Mouse (Mus musculus) CH12.LX (cell line): ENCODE data around the gene Tubg1. TPM values are rescaled to one million over a fixed set of nuclear protein-coding genes. Genes with fewer than 3 reads are reported as not detected.
A peak's percentile ranks its signal among the peaks of the same experiment; 100 is the strongest.

ENCODE experiments used
- DNase-seq: peaks from one replicate; pipeline ENCODE4 v3.0.0-alpha.2; 2013; ENCODE audit errors: extremely low read depth
- H3K27ac ChIP-seq: 2 replicates; pipeline ENCODE4 v1.5.1; 2012; ENCODE audit warnings: low read depth, mild to moderate bottlenecking, control low read depth, moderate library complexity; ENCODE audit not compliant: insufficient read depth
- H3K27me3 ChIP-seq: replicated peaks from 2 replicates; pipeline ENCODE3; 2012; ENCODE audit warnings: inconsistent platforms
- H3K36me3 ChIP-seq, 2 experiments: replicated peaks in 1 of 2; 2 replicates each; pipeline versions ENCODE3 to v1.6.1; 2012; ENCODE audit warnings: inconsistent platforms in 1 of 2, low read length in 1 of 2, mild to moderate bottlenecking in 1 of 2, mixed read lengths in 1 of 2, moderate library complexity in 1 of 2; ENCODE audit not compliant: control insufficient read depth in 1 of 2, insufficient read depth in 1 of 2
- H3K4me1 ChIP-seq, 2 experiments: 2 replicates each; pipeline ENCODE4 v1.6.1; 2012; ENCODE audit warnings: inconsistent platforms in 1 of 2, moderate library complexity in 1 of 2; ENCODE audit not compliant: insufficient read depth in 2 of 2, control insufficient read depth in 1 of 2
- H3K4me2 ChIP-seq: 2 replicates; pipeline ENCODE4 v1.6.1; 2012; ENCODE audit warnings: low read depth, mild to moderate bottlenecking, control low read depth; ENCODE audit not compliant: poor library complexity, insufficient read depth, severe bottlenecking
- H3K4me3 ChIP-seq, 3 experiments: fragments of 150-350 bp in 1 of 3; sonication (generic) in 1 of 3; replicated peaks in 1 of 3; 2 replicates each; pipeline versions ENCODE3 to v1.5.1; 2011 to 2012; ENCODE audit warnings: low read depth in 2 of 3, low read length in 2 of 3, mild to moderate bottlenecking in 2 of 3, moderate library complexity in 2 of 3, control low read depth in 1 of 3, improper control_type of control experiment in 1 of 3, inconsistent platforms in 1 of 3, mixed read lengths in 1 of 3; ENCODE audit not compliant: poor library complexity in 1 of 3
- H3K79me2 ChIP-seq: replicated peaks from 2 replicates; pipeline ENCODE4 v1.6.1; 2012; ENCODE audit warnings: mild to moderate bottlenecking, moderate library complexity; ENCODE audit not compliant: control insufficient read depth, poor library complexity, insufficient read depth, severe bottlenecking; ENCODE audit errors: extremely low read depth
- H3K9ac ChIP-seq: 2 replicates; pipeline ENCODE4 v1.6.1; 2012; ENCODE audit warnings: low read depth, mild to moderate bottlenecking, control low read depth, moderate library complexity; ENCODE audit not compliant: insufficient read depth
- H3K9me3 ChIP-seq: replicated peaks from 2 replicates; pipeline ENCODE3; 2012; ENCODE audit warnings: low read length, inconsistent platforms, mixed read lengths
- CHD1 ChIP-seq: IDR thresholded peaks from 2 replicates; pipeline ENCODE4 v1.6.1; 2012; ENCODE audit warnings: low read depth, low read length, improper control_type of control experiment, inconsistent platforms
- CHD2 ChIP-seq: IDR thresholded peaks from 2 replicates; pipeline ENCODE4 v1.6.1; 2011; ENCODE audit warnings: low read length, improper control_type of control experiment
- CTCF ChIP-seq, 2 experiments: IDR thresholded peaks in 1 of 2; conservative IDR thresholded peaks in 1 of 2; 2 replicates each; pipeline ENCODE4 v1.5.1; 2011 to 2012; ENCODE audit warnings: low read depth in 2 of 2, low read length in 2 of 2, improper control_type of control experiment in 1 of 2, inconsistent platforms in 1 of 2, mild to moderate bottlenecking in 1 of 2, moderate library complexity in 1 of 2
- E2F4 ChIP-seq: IDR thresholded peaks from 2 replicates; pipeline ENCODE4 v1.6.1; 2011; ENCODE audit warnings: low read depth, low read length, improper control_type of control experiment; ENCODE audit not compliant: insufficient replicate concordance
- ELF1 ChIP-seq: IDR thresholded peaks from 2 replicates; pipeline ENCODE4 v1.6.1; 2014; ENCODE audit warnings: low read depth, mild to moderate bottlenecking, inconsistent platforms, low read length, improper control_type of control experiment
- EP300 ChIP-seq: IDR thresholded peaks from 2 replicates; pipeline ENCODE4 v1.6.1; 2011; ENCODE audit warnings: low read length, improper control_type of control experiment
- ETS1 ChIP-seq: conservative IDR thresholded peaks from 2 replicates; pipeline ENCODE4 v1.6.1; 2012; ENCODE audit warnings: low read depth, mild to moderate bottlenecking, inconsistent platforms, low read length, improper control_type of control experiment, moderate library complexity
- HCFC1 ChIP-seq: IDR thresholded peaks from 2 replicates; pipeline ENCODE4 v1.6.1; 2012; ENCODE audit warnings: low read depth, mild to moderate bottlenecking, inconsistent platforms, low read length, improper control_type of control experiment
- JUND ChIP-seq: conservative IDR thresholded peaks from 2 replicates; pipeline ENCODE4 v1.6.1; 2011; ENCODE audit warnings: low read depth, low read length, improper control_type of control experiment
- KAT2A ChIP-seq: IDR thresholded peaks from 2 replicates; pipeline ENCODE4 v1.6.1; 2012; ENCODE audit warnings: low read length, improper control_type of control experiment, inconsistent platforms; ENCODE audit not compliant: insufficient replicate concordance
- MAFK ChIP-seq: IDR thresholded peaks from 2 replicates; pipeline ENCODE4 v1.6.1; 2011; ENCODE audit warnings: low read length, improper control_type of control experiment; ENCODE audit not compliant: insufficient replicate concordance
- MAX ChIP-seq: IDR thresholded peaks from 2 replicates; pipeline ENCODE4 v1.6.1; 2011; ENCODE audit warnings: low read length, improper control_type of control experiment
- MAZ ChIP-seq: IDR thresholded peaks from 2 replicates; pipeline ENCODE4 v1.6.1; 2012; ENCODE audit warnings: low read depth, mild to moderate bottlenecking, inconsistent platforms, low read length, improper control_type of control experiment, moderate library complexity
- MEF2A ChIP-seq: IDR thresholded peaks from 2 replicates; pipeline ENCODE4 v1.6.1; 2014; ENCODE audit warnings: low read depth, mild to moderate bottlenecking, inconsistent platforms, low read length, improper control_type of control experiment, borderline replicate concordance
- MXI1 ChIP-seq: IDR thresholded peaks from 2 replicates; pipeline ENCODE4 v1.6.1; 2011; ENCODE audit warnings: mild to moderate bottlenecking, low read depth, low read length, improper control_type of control experiment
- MYC ChIP-seq: IDR thresholded peaks from 2 replicates; pipeline ENCODE4 v1.6.1; 2011; ENCODE audit warnings: low read depth, mild to moderate bottlenecking, improper control_type of control experiment, low read length
- NELFE ChIP-seq: IDR thresholded peaks from 2 replicates; pipeline ENCODE4 v1.6.1; 2011; ENCODE audit warnings: low read depth, low read length, improper control_type of control experiment
- NRF1 ChIP-seq: IDR thresholded peaks from 2 replicates; pipeline ENCODE4 v1.6.1; 2014; ENCODE audit warnings: low read depth, mild to moderate bottlenecking, inconsistent platforms, low read length, improper control_type of control experiment, moderate library complexity
- PAX5 ChIP-seq: IDR thresholded peaks from 2 replicates; pipeline ENCODE4 v1.6.1; 2012; ENCODE audit warnings: low read length, inconsistent platforms, mixed read lengths
- POLR2A ChIP-seq: IDR thresholded peaks from 2 replicates; pipeline ENCODE4 v1.6.1; 2011; ENCODE audit warnings: low read depth, mild to moderate bottlenecking, improper control_type of control experiment, low read length
- POLR2AphosphoS2 ChIP-seq: IDR thresholded peaks from 2 replicates; pipeline ENCODE4 v1.6.1; 2011; ENCODE audit warnings: low read depth, low read length, improper control_type of control experiment
- RAD21 ChIP-seq: IDR thresholded peaks from 2 replicates; pipeline ENCODE4 v1.6.1; 2011; ENCODE audit warnings: low read depth, mild to moderate bottlenecking, low read length, improper control_type of control experiment, moderate library complexity
- RCOR1 ChIP-seq: conservative IDR thresholded peaks from 2 replicates; pipeline ENCODE4 v1.6.1; 2012; ENCODE audit warnings: low read depth, mild to moderate bottlenecking, inconsistent platforms, low read length, improper control_type of control experiment
- SIN3A ChIP-seq: IDR thresholded peaks from 2 replicates; pipeline ENCODE4 v1.6.1; 2012; ENCODE audit warnings: low read length, improper control_type of control experiment, inconsistent platforms
- SMC3 ChIP-seq: IDR thresholded peaks from 2 replicates; pipeline ENCODE4 v1.6.1; 2011; ENCODE audit warnings: low read depth, low read length, improper control_type of control experiment
- TBP ChIP-seq: conservative IDR thresholded peaks from 2 replicates; pipeline ENCODE4 v1.6.1; 2011; ENCODE audit warnings: low read depth, low read length, improper control_type of control experiment
- TCF12 ChIP-seq: IDR thresholded peaks from 2 replicates; pipeline ENCODE4 v1.6.1; 2014; ENCODE audit warnings: low read depth, mild to moderate bottlenecking, inconsistent platforms, low read length, improper control_type of control experiment
- USF1 ChIP-seq: IDR thresholded peaks from 2 replicates; pipeline ENCODE4 v1.6.1; 2014; ENCODE audit warnings: low read depth, mild to moderate bottlenecking, inconsistent platforms, low read length, improper control_type of control experiment
- ZMIZ1 ChIP-seq: IDR thresholded peaks from 2 replicates; pipeline ENCODE4 v1.6.1; 2012; ENCODE audit warnings: low read depth, mild to moderate bottlenecking, inconsistent platforms, low read length, improper control_type of control experiment
- ZNF384 ChIP-seq: IDR thresholded peaks from 2 replicates; pipeline ENCODE4 v1.6.1; 2012; ENCODE audit warnings: low read depth, low read length, improper control_type of control experiment, inconsistent platforms
- dilution Hi-C: fragments of 300-500 bp; cut with MboI; formaldehyde crosslinking; loops from 2 replicates; pipeline ENCODE4 v1.14.3; 2020; ENCODE audit warnings: low sequenced_read_pairs; ENCODE audit not compliant: extremely low pct_unique_long_range_greater_than_20kb, extremely low pct_ligation_motif_present
- in situ Hi-C: fragments of 300-500 bp; cut with MboI; formaldehyde crosslinking; loops from 3 replicates; pipeline ENCODE4 v1.14.3; 2019; ENCODE audit warnings: low sequenced_read_pairs, low pct_ligation_motif_present, low pct_unique_long_range_greater_than_20kb, mixed read lengths
- polyA plus RNA-seq: library from polyadenylated mRNA; unstranded; fragments of >175 nt; gene quantifications from 2 replicates; pipeline ENCODE4 v1.2.1, GENCODE M21; 2012; ENCODE audit warnings: low read depth; ENCODE audit not compliant: insufficient read length
- total RNA-seq, 2 experiments: library from RNA; depleted of rRNA; stranded (reverse); fragments of 300-350 nt in 1 of 2; fragments of >200 nt in 1 of 2; gene quantifications; 2 replicates each; pipeline ENCODE4 v1.2.3; 2012 to 2014

Tubg1 gene
- total and polyA plus RNA-seq, 3 experiments, result 57.4 to 190 (median 108) TPM

- TF ChIP-seq POLR2AphosphoS2 (no peak), RAD21 (no peak), CHD2 (peak; percentile 80), SMC3 (no peak), MXI1 (peak; percentile 63; the same call in 1 of the 2 replicates), NRF1 (0 out of 2 replicates have a peak, but pooled peaks have one; percentile 43), ETS1 (no peak; the same call in 1 of the 2 replicates), CHD1 (no peak; the same call in 1 of the 2 replicates), ZMIZ1 (peak; percentile 79), TBP (no peak), USF1 (peak; percentile 61), MAFK (no peak), MEF2A (peak; percentile 52)
Observed at GRCm38 (mm10) chr11:101170811-101171610, 51.3 kb downstream of the Tubg1 start, which contains the start of gene Plekhh3 (continued).

- Histone ChIP-seq H3K36me3 (peaks cover 12 to 14% of the 10 kb centered on the region in 2 experiments), H3K4me3 (peak overlapping the region; percentile 44 to 53 (median 48)), H3K4me1 (peaks cover 3 to 56% of the 10 kb centered on the region in 2 experiments; a peak in 3 of 4 replicates), H3K27ac (peak overlapping the region; percentile 71), H3K79me2 (peaks cover 10% of the 10 kb centered on the region; the same call in 1 of the 2 replicates), H3K9me3 (no peaks in the 10 kb centered on the region), H3K9ac (peak overlapping the region; percentile 50), H3K27me3 (peaks cover 9% of the 10 kb centered on the region), H3K4me2 (peak overlapping the region; percentile 87)
- in situ Hi-C loops, result loop anchor here (5.0 kb wide), 1 partner anchor 35 kb away; no protein-coding TSS in a partner anchor
- dilution Hi-C loops, result no loop called here
- peak; percentile 85 for DNase-seq
- TF ChIP-seq SIN3A (peak; percentile 92), RCOR1 (no peak; the same call in 1 of the 2 replicates), MXI1 (peak; percentile 85), HCFC1 (peak; percentile 56), CHD1 (peak; percentile 57; the same call in 1 of the 2 replicates), CTCF (conservative IDR thresholded peaks at IDR 0.05 in 1 of 2, IDR thresholded peaks at IDR 0.05 in 1 of 2; ENCODE audit: low read depth in 2 of 2, low read length in 2 of 2) (no peak), TCF12 (peak; percentile 69), MYC (no peak; the same call in 1 of the 2 replicates), PAX5 (no peak), TBP (0 out of 2 replicates have a peak, but pooled peaks have one; percentile 17), EP300 (peak; percentile 13; the same call in 1 of the 2 replicates), ELF1 (0 out of 2 replicates have a peak, but pooled peaks have one; percentile 42), ZMIZ1 (0 out of 2 replicates have a peak, but pooled peaks have one; percentile 36), JUND (peak; percentile 46; the same call in 1 of the 2 replicates), ETS1 (peak; percentile 71; the same call in 1 of the 2 replicates), NRF1 (peak; percentile 61), MAX (peak; percentile 82), MEF2A (peak; percentile 83), USF1 (no peak), POLR2AphosphoS2 (no peak), POLR2A (peak; percentile 59; the same call in 1 of the 2 replicates), MAZ (no peak), RAD21 (peak; percentile 3; the same call in 1 of the 2 replicates), E2F4 (peak; percentile 85; the same call in 1 of the 2 replicates), NELFE (peak; percentile 64), SMC3 (peak; percentile 4), ZNF384 (no peak), KAT2A (0 out of 2 replicates have a peak, but pooled peaks have one; percentile 56)
Observed at GRCm38 (mm10) chr11:101171721-101172433, 52.1 kb downstream of the Tubg1 start.
